18 mouse cellular contexts compared by ENCODE assay signal in genomic region chr7:112855419-112855818, GRCm38 (mm10).
DNase-seq lines count a peak whose midpoint lies in the region; ATAC-seq and TF ChIP-seq lines count a peak whose summit lies in the region.
"Had no signal": no experiment of that assay in that cellular context is flagged by ENCODE, and none has a peak within 500 bp of the region (broad histone marks: within the 10 kb centered on the region; RNA-seq: fewer than 3 reads in every experiment).

No protein-coding gene starts in this region.

- no peak overlapping the region for H3K4me3 ChIP-seq in hindbrain, embryonic 13.5 days
- H3K4me3 ChIP-seq in hindbrain, embryonic 12.5 days, result no peak overlapping the region
- H3K4me3 ChIP-seq in lung, postnatal 0 days (ENCODE audit: low read depth, low read length), result no peak overlapping the region
- H3K4me3 ChIP-seq in hindbrain, postnatal 0 days (ENCODE audit: low read length), result no peak overlapping the region
- H3K4me3 ChIP-seq: forebrain, embryonic 12.5 days; left cerebral cortex, adult 2 months; limb, embryonic 10.5 days had no signal

- no peak for ATAC-seq in hindbrain, embryonic 13.5 days (ENCODE audit: low FRiP score)
- ATAC-seq in hindbrain, embryonic 12.5 days (ENCODE audit: low FRiP score), result no peak
- ATAC-seq in lung, postnatal 0 days, result no peak
- ATAC-seq in hindbrain, postnatal 0 days, result no peak
- ATAC-seq: Patski had no signal

- DNase-seq in heart, adult 11 months, result peak; percentile 82
- DNase-seq in heart, postnatal 14 days, result no peak
- DNase-seq in lung, postnatal 0 days (ENCODE audit: low spot score), result no peak
- DNase-seq in lung, postnatal 4 days, result no peak
- DNase-seq in hindbrain, postnatal 0 days (ENCODE audit: low spot score), result peak; percentile 25
- no peak for DNase-seq in T-cell, adult 2 months (ENCODE audit: low spot score)
- DNase-seq: B cell, adult 2 months; kidney, adult 18-20 months; kidney, postnatal 10 days; thymus, postnatal 25 days had no signal

- TF ChIP-seq EP300 in lung, postnatal 0 days (IDR thresholded peaks at IDR 0.05), result no peak

- H3K27me3 ChIP-seq in hindbrain, embryonic 13.5 days, result no peaks in the 10 kb centered on the region
- H3K27me3 ChIP-seq in hindbrain, embryonic 12.5 days, result no peaks in the 10 kb centered on the region
- no peaks in the 10 kb centered on the region for H3K27me3 ChIP-seq in lung, postnatal 0 days (replicated peaks; ENCODE audit: insufficient read depth, low read length)
- H3K27me3 ChIP-seq in hindbrain, postnatal 0 days (ENCODE audit: insufficient read depth, low read length), result no peaks in the 10 kb centered on the region
- H3K27me3 ChIP-seq: Patski had no signal

- no peak overlapping the region for H3K4me2 ChIP-seq in hindbrain, embryonic 13.5 days
- no peak overlapping the region for H3K4me2 ChIP-seq in hindbrain, embryonic 12.5 days (replicated peaks)
- H3K4me2 ChIP-seq in lung, postnatal 0 days (replicated peaks; ENCODE audit: low read depth, low read length), result no peak overlapping the region
- no peak overlapping the region for H3K4me2 ChIP-seq in hindbrain, postnatal 0 days (ENCODE audit: low read depth, low read length)
- H3K4me2 ChIP-seq: forebrain, embryonic 12.5 days had no signal

- 66% methylated on average over 6 of the region's 6 CpGs for WGBS in hindbrain, embryonic 13.5 days
- WGBS in hindbrain, embryonic 12.5 days, result 64% methylated on average over 6 of the region's 6 CpGs
- WGBS in lung, postnatal 0 days, result 48% methylated on average over 6 of the region's 6 CpGs
- WGBS in hindbrain, postnatal 0 days, result 51% methylated on average over 6 of the region's 6 CpGs

- no peak for TF ChIP-seq CTCF in lung, postnatal 0 days (IDR thresholded peaks at IDR 0.05)
- TF ChIP-seq CTCF in hindbrain, postnatal 0 days (IDR thresholded peaks at IDR 0.05; ENCODE audit: low read depth), result no peak

- H3K4me1 ChIP-seq in hindbrain, embryonic 13.5 days (replicated peaks), result peaks cover 61% of the 10 kb centered on the region
- H3K4me1 ChIP-seq in hindbrain, embryonic 12.5 days, result peaks cover 57% of the 10 kb centered on the region
- no peaks in the 10 kb centered on the region; the same call in 1 of the 2 replicates for H3K4me1 ChIP-seq in lung, postnatal 0 days (ENCODE audit: insufficient read depth, low read depth, low read length)
- H3K4me1 ChIP-seq in hindbrain, postnatal 0 days (ENCODE audit: insufficient read depth, low read length), result peaks cover 24% of the 10 kb centered on the region

- H3K27ac ChIP-seq in hindbrain, embryonic 13.5 days, result peak overlapping the region; percentile 31; the same call in 1 of the 2 replicates
- no peak overlapping the region for H3K27ac ChIP-seq in hindbrain, embryonic 12.5 days
- H3K27ac ChIP-seq in lung, postnatal 0 days (ENCODE audit: low read length), result peak overlapping the region; percentile 35
- peak overlapping the region; percentile 41; the same call in 1 of the 2 replicates for H3K27ac ChIP-seq in hindbrain, postnatal 0 days
- H3K27ac ChIP-seq: forebrain, embryonic 12.5 days; left cerebral cortex, adult 2 months; liver, embryonic 14.5 days; macrophage had no signal

- no peaks in the 10 kb centered on the region for H3K9me3 ChIP-seq in hindbrain, embryonic 13.5 days
- no peaks in the 10 kb centered on the region for H3K9me3 ChIP-seq in hindbrain, embryonic 12.5 days (replicated peaks)
- no peaks in the 10 kb centered on the region for H3K9me3 ChIP-seq in lung, postnatal 0 days (ENCODE audit: low read length)
- no peaks in the 10 kb centered on the region for H3K9me3 ChIP-seq in hindbrain, postnatal 0 days (ENCODE audit: low read length)
- H3K9me3 ChIP-seq: forebrain, embryonic 12.5 days; limb, embryonic 10.5 days had no signal

- H3K9ac ChIP-seq in hindbrain, embryonic 13.5 days, result no peak overlapping the region
- H3K9ac ChIP-seq in hindbrain, embryonic 12.5 days, result no peak overlapping the region
- H3K9ac ChIP-seq in lung, postnatal 0 days (replicated peaks; ENCODE audit: low read depth), result no peak overlapping the region
- H3K9ac ChIP-seq in hindbrain, postnatal 0 days (replicated peaks; ENCODE audit: low read length), result no peak overlapping the region
- H3K9ac ChIP-seq: forebrain, embryonic 12.5 days; liver, embryonic 14.5 days had no signal

- intact Hi-C loops in heart, postnatal 14 days (cut with DNase I), result no loop called here

- H3K36me3 ChIP-seq in hindbrain, embryonic 13.5 days, result no peaks in the 10 kb centered on the region; the same call in 1 of the 2 replicates
- peaks cover 3% of the 10 kb centered on the region; the same call in 1 of the 2 replicates for H3K36me3 ChIP-seq in hindbrain, embryonic 12.5 days
- H3K36me3 ChIP-seq in lung, postnatal 0 days (ENCODE audit: insufficient read depth, low read length), result no peaks in the 10 kb centered on the region
- no peaks in the 10 kb centered on the region for H3K36me3 ChIP-seq in hindbrain, postnatal 0 days (ENCODE audit: insufficient read depth, low read length)

Comparison
In these comparisons a context has a peak if more than half of its experiments do, and no peak if none do; other contexts are left out.
1. DNase-seq: peak in heart, adult 11 months (single experiment) and hindbrain, postnatal 0 days (single experiment); none in heart, postnatal 14 days (0 of 2), lung, postnatal 0 days (single experiment), lung, postnatal 4 days (0 of 2) and T-cell, adult 2 months (single experiment).